Mouse (Mus musculus) heart, embryonic 14.5 days (tissue): ENCODE measurements around the gene Ckap2l. TPM values are rescaled to one million over a fixed set of nuclear protein-coding genes. Genes with fewer than 3 reads are reported as not detected.

Source experiments
- ATAC-seq: fragments of 200-750 bp; cut with Nextera tagmentation; 2 replicates; pipeline ENCODE4 v1.8.0; 2017; ENCODE audit warnings: low read depth, moderate TSS enrichment; ENCODE audit not compliant: insufficient number of reproducible peaks, insufficient read depth, low FRiP score
- H3K27ac ChIP-seq, 2 experiments: fragments of 200-500 bp in 1 of 2; fragments of 300-500 bp in 1 of 2; sonication (generic) in 1 of 2; replicated peaks in 1 of 2; 2 replicates each; pipeline ENCODE4 v1.5.1; 2012 to 2014; ENCODE audit warnings: low read depth in 2 of 2, low read length in 2 of 2, control low read depth in 1 of 2, mild to moderate bottlenecking in 1 of 2, mixed read lengths in 1 of 2; ENCODE audit not compliant: control insufficient read depth in 1 of 2, insufficient read depth in 1 of 2
- H3K27me3 ChIP-seq: fragments of 300-500 bp; sonication (generic); 2 replicates; pipeline ENCODE4 v1.6.1; 2014; ENCODE audit warnings: mild to moderate bottlenecking, low read length, control low read depth; ENCODE audit not compliant: control insufficient read depth, insufficient read depth
- H3K36me3 ChIP-seq: fragments of 300-500 bp; sonication (generic); 2 replicates; pipeline ENCODE4 v1.6.1; 2014; ENCODE audit warnings: mild to moderate bottlenecking, control low read depth, low read length, mixed read lengths; ENCODE audit not compliant: control insufficient read depth, insufficient read depth
- H3K4me1 ChIP-seq, 2 experiments: fragments of 200-500 bp in 1 of 2; fragments of 300-500 bp in 1 of 2; sonication (generic) in 1 of 2; 2 replicates each; pipeline ENCODE4 v1.6.1; 2012 to 2014; ENCODE audit warnings: low read length in 2 of 2, control low read depth in 1 of 2, mixed read lengths in 1 of 2; ENCODE audit not compliant: control insufficient read depth in 2 of 2, insufficient read depth in 2 of 2
- H3K4me2 ChIP-seq: fragments of 300-500 bp; sonication (generic); 2 replicates; pipeline ENCODE4 v1.6.1; 2014; ENCODE audit warnings: mild to moderate bottlenecking, low read length
- H3K4me3 ChIP-seq, 2 experiments: fragments of 200-500 bp in 1 of 2; fragments of 300-500 bp in 1 of 2; sonication (generic) in 1 of 2; 2 replicates each; pipeline ENCODE4 v1.5.1; 2012 to 2014; ENCODE audit warnings: low read length in 2 of 2, mild to moderate bottlenecking in 2 of 2, control low read depth in 1 of 2, low read depth in 1 of 2, moderate library complexity in 1 of 2; ENCODE audit not compliant: control insufficient read depth in 1 of 2, insufficient read depth in 1 of 2
- H3K9ac ChIP-seq: fragments of 300-500 bp; sonication (generic); 2 replicates; pipeline ENCODE4 v1.6.1; 2014; ENCODE audit warnings: mild to moderate bottlenecking, low read length
- H3K9me3 ChIP-seq: fragments of 300-500 bp; sonication (generic); 2 replicates; pipeline ENCODE4 v1.6.1; 2016; ENCODE audit warnings: low read length, control low read depth; ENCODE audit not compliant: control insufficient read depth
- WGBS: fragments of 180-500 bp; shearing (Covaris S2); extraction: QIAGEN DNeasy Blood & Tissue Kit; methylation state at CpG from one replicate; pipeline ENCODE4 v1.1.7; 2014; 5-methylcytosine and 5-hydroxymethylcytosine counted together
- polyA plus RNA-seq: library from polyadenylated mRNA; unstranded; fragments of >200 nt; fragmentation: Nextera tagmentation; extraction: Ambion mirVana; gene quantifications from 2 replicates; pipeline ENCODE4 v1.2.1, GENCODE M21; 2014

Gene Ckap2l
- polyA plus RNA-seq, 1 experiment from 2014 or later, result 45.2 TPM

DNA sequence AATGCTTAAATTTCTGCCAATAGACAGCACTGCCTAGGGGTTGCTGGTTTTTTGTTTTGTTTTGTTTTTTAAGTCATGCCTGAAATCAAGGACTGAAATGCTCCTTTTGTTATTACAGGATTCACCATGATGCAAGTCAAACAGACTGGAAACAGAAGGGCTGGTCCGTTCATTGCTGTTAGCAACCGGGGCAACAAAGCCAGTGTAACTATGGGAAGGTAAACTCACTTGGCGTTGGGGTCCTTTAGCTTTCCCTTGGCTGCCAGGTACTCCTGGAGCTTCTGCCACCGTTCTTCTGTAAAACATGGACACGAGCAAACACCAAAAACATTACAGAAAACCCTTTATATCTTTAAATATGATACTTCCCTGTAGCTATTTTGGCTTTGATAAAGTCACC lies 926 bp downstream of the Ckap2l start:
- Histone ChIP-seq H3K27ac (no peak overlapping the region), H3K27me3 (no peaks in the 10 kb centered on the region), H3K9me3 (no peaks in the 10 kb centered on the region), H3K4me1 (peaks cover 4 to 16% of the 10 kb centered on the region in 2 experiments; a peak in 3 of 4 replicates), H3K36me3 (peaks cover 14% of the 10 kb centered on the region), H3K4me3 (peak overlapping the region; percentile 27 to 70; a peak in 3 of 4 replicates), H3K4me2 (peak overlapping the region; percentile 78), H3K9ac (peak overlapping the region; percentile 78)
- no peak for ATAC-seq
- WGBS, result 62% methylated on average over 5 of the region's 5 CpGs

DNA sequence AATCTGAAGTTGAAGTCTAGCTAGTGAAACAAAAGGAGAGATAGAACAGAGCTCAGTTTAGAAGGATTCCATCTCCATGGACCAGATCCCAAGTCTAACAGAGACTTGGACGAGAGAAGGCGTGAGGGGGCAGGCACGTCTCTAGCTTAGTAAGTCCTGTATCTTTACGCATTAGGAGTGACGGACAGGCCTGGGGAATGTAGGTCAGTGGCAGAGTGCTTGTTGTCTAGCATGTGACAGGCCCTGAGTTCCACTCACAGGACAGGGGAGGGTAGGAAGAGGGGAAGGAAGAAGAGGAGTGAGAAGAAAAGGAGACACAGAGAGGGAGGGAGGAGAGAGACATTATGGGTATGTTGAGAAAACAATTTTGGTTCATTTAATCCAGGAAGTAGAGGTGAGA lies 1.9 kb downstream of the Ckap2l start:
- H3K9ac ChIP-seq, result no peak overlapping the region
- peaks cover 23% of the 10 kb centered on the region for H3K36me3 ChIP-seq
- H3K27me3 ChIP-seq, result no peaks in the 10 kb centered on the region
- no peak for ATAC-seq
- no peak overlapping the region for H3K27ac ChIP-seq
- H3K4me2 ChIP-seq, result peak overlapping the region; percentile 78
- H3K9me3 ChIP-seq, result no peaks in the 10 kb centered on the region
- no peak overlapping the region for H3K4me3 ChIP-seq
- H3K4me1 ChIP-seq, result peaks cover 4 to 16% of the 10 kb centered on the region in 2 experiments; a peak in 3 of 4 replicates
- 78% methylated on average over 5 of the region's 5 CpGs for WGBS

DNA sequence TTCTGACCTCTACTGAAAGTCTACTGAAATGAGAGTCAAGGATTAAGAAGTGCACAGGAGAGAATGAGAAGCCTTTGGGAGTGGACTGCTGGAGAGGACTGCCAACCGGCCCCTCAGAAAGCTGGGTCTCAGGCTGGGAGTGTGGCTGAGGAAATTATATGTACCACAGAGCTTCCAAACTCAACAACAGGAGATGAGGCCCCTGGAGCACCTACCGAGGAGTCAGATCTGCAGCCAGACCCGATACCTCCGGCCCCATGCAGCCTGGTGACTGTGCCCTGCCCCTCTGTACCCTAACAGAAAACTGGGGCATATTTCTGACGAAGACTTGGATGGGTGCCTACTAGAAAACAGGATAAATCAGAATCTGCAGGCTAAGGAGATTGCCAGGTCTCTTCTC lies 23.2 kb downstream of the Ckap2l start:
- peaks cover 94% of the 10 kb centered on the region for H3K36me3 ChIP-seq
- no peak overlapping the region for H3K4me3 ChIP-seq
- H3K9me3 ChIP-seq, result no peaks in the 10 kb centered on the region
- ATAC-seq, result no peak
- H3K27me3 ChIP-seq, result no peaks in the 10 kb centered on the region
- no peak overlapping the region for H3K4me2 ChIP-seq
- H3K9ac ChIP-seq, result no peak overlapping the region
- 94% methylated on average over 5 of the region's 5 CpGs for WGBS
- no peaks in the 10 kb centered on the region for H3K4me1 ChIP-seq
- H3K27ac ChIP-seq, result no peak overlapping the region

DNA sequence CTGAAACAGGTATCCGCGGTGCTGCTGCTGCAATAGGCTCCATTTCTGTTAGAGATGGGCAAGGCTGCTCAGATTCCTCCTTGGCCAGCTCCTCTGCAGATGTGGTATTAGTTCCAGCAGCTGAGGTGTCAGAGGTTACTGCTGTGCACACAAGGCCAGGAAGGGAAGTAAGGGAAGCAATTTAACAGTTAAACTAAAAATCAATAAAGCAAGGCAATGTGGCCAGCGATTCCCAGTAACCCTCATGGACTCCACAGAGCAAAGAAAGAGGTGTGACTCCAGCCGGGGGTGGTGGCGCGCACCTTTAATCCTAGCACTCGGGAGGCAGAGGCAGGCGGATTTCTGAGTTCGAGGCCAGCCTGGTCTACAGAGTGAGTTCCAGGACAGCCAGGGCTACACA lies 26.4 kb downstream of the Ckap2l start:
- no peak for ATAC-seq
- Histone ChIP-seq H3K4me3 (no peak overlapping the region), H3K36me3 (peaks cover 89% of the 10 kb centered on the region), H3K4me1 (no peaks in the 10 kb centered on the region), H3K9ac (no peak overlapping the region), H3K27ac (no peak overlapping the region), H3K4me2 (no peak overlapping the region), H3K9me3 (no peaks in the 10 kb centered on the region), H3K27me3 (no peaks in the 10 kb centered on the region)
- 84% methylated on average over 8 of the region's 9 CpGs for WGBS

DNA sequence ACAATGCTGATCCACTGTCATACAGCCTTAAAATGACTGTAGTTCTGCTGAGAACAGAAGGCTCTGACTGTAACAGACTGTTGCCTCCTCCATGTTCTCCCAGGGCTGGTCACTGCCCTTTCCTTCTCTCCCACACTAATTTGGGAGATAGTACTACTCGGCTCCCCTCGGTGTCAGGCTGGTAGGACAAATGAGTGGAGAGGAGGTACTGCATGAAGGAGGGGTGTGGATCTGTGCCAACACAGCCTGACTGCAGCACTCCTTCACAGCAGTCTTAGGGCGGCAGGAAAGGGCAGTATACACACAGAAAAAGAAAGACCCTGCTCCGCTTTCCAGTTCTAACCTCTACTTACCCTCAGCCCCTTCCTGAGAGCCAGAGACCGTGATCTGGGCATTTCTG lies 27.0 kb downstream of the Ckap2l start:
- Histone ChIP-seq H3K36me3 (peaks cover 83% of the 10 kb centered on the region), H3K9me3 (no peaks in the 10 kb centered on the region), H3K9ac (no peak overlapping the region), H3K27ac (no peak overlapping the region), H3K4me3 (no peak overlapping the region), H3K4me2 (no peak overlapping the region), H3K27me3 (no peaks in the 10 kb centered on the region), H3K4me1 (no peaks in the 10 kb centered on the region)
- ATAC-seq, result no peak
- 75% methylated on average over 5 of the region's 5 CpGs for WGBS

DNA sequence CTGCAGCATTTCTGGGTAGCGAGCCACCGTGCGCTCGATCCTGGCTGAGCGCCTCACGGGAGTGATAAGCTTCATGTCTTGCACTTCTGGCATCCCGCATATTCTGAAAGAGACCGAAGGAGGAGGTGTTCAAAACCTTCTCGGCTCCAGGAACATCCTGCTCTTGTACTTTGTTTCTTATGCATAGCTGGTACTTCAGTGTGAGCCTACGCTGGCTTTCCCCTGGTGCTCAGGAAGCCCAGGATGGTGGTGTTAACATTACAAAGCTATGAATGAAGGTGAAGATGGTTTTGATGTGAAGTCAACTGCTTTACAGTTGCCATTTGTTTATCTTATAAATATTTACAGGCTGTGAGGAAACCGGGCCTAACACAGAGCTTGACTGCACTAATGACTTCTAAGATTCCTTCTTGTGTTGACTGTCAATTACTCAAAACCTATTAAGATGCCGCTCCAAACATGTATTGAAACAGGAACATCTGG lies 27.8 kb downstream of the Ckap2l start:
- peaks cover 75% of the 10 kb centered on the region for H3K36me3 ChIP-seq

DNA sequence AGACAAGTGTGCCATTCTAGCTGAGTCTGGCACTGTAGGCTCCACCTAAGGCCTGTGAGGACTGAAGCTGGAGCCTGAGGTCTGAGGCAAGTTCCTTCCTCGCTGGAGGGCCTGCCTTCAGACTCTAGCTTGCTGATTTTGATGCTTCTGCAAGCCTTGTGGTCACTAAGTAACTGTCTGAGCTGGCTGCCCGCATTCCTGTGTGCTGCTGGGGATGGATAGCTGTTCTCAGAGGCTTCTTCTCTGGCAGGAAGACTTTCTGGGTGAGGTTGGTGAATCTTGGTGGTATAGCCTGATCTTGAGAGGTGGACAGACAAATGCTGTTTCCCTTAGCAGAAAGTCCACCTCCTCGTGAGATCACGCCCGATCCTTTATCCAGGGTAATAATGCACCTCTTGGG lies 29.3 kb downstream of the Ckap2l start:
- Histone ChIP-seq H3K4me3 (no peak overlapping the region), H3K9ac (no peak overlapping the region), H3K36me3 (peaks cover 61% of the 10 kb centered on the region), H3K4me1 (no peaks in the 10 kb centered on the region), H3K9me3 (no peaks in the 10 kb centered on the region), H3K4me2 (no peak overlapping the region), H3K27ac (no peak overlapping the region), H3K27me3 (no peaks in the 10 kb centered on the region)
- no peak for ATAC-seq
- WGBS, result 94% methylated on average over 5 of the region's 5 CpGs

More for the DNA sequence above, 27.8 kb downstream of the Ckap2l start:
- Histone ChIP-seq H3K4me3 (no peak overlapping the region), H3K4me1 (no peaks in the 10 kb centered on the region), H3K9ac (no peak overlapping the region), H3K4me2 (no peak overlapping the region), H3K9me3 (no peaks in the 10 kb centered on the region), H3K27me3 (no peaks in the 10 kb centered on the region), H3K27ac (no peak overlapping the region)
- ATAC-seq, result no peak
- 87% methylated on average over 12 of the region's 12 CpGs for WGBS

DNA sequence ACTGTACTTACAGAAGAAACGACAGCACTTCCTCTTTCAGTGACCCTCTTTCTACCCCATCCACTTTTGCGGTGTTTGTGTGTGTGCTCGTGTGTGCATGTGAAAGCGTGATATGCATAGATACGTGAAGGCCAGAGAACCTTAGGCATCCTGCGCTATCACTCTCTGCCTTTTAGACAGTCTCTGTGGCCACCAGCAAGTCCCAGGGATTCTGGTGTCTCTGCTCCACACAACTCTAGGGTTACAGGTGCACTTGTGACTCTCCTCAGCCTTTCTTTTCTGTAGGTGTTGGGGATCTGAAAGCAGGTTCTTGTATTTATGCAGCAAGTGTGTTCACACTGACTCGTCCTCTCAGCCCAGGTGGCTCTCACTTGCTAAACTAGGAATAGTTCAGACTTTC lies 31.7 kb downstream of the Ckap2l start:
- Histone ChIP-seq H3K9ac (no peak overlapping the region), H3K36me3 (peaks cover 39% of the 10 kb centered on the region), H3K4me2 (no peak overlapping the region), H3K9me3 (no peaks in the 10 kb centered on the region), H3K27ac (no peak overlapping the region), H3K4me3 (no peak overlapping the region), H3K27me3 (no peaks in the 10 kb centered on the region), H3K4me1 (no peaks in the 10 kb centered on the region)
- WGBS, result 93% methylated on average over 7 of the region's 7 CpGs
- no peak for ATAC-seq
